Mouse (Mus musculus): ENCODE measurements around the gene Slc39a12.

The Slc39a12 gene

DNA sequence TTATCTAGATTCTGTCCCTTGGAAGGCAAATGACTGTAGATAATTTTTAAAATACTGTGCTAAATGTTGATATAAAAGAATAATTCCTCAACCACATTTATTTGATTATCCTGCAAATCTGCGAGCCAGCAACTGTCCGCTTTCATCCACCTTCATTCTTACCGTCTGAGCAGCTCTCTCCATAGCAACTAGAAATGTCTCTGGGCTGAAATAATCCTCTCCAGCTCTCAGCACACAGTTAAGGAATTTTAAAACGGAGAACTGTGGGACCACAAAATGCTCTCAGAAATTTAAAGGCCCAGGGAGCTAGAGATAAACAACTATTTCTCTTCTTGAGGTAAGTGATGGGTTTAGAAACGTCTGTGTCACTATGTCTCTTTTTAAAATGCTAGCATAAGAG lies at the start of gene Slc39a12:
Gene Slc39a12, plus strand, starts transcription at position 155 of the 400 bp plus-strand sequence.
- no peak for DNase-seq

DNA sequence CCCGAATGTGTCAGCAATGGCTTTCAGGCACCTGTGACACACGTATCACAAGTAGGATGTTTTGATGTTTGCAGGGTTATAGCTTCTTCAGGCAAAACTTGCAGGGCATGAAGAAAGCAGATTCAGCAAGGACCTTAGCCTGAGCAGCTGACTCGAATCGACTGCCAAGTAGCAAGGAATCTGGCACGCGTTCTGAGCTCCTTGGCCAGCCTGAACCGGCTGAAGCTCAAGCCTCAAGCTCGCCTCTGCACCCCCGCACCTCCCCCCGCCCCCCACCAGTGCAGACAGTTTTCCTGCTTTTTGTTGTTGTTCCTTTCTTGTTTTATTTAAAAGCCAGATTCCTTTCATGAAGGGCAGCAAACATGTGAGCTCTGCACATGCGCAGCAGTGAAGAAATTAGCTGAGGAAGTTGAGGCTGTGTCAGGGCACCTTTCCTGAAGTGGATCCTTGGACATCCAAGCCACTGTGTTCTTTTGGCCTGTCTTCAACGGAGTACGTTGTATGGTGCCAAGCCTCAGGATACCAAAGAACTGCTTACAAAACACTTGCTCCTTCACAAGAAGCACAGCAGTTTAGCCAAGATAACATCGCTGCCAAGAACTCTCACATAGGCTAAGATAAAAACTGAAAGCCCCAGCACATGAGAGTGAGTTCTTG lies 46.3 kb upstream of the Slc39a12 start:
- peak; percentile 89 for DNase-seq

DNA sequence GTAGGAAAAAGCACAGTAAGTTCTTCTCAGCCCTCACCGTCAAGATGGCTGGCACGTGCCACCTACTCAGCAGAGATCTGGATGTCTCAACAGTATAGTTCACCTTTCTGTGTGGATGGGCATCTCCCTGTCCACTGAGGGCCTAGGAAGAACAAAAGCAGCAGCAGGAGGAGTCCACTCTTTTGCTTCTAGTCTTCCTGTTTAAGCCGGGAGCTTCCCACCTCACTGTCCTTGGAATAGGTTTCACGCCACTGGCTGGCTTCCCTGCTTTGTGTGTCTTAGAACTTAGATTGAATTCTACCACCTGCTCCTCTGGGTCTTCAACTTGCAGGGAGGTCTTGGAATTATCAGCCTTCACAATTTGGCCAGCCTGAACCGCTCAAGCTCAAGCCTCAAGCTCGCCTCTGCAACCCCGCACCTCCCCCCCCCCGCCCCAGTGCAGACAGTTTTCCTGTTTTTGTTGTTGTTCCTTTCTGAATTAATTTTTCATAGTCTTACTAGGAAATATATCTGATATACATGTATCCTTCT lies 45.7 kb upstream of the Slc39a12 start:
- DNase-seq = no peak

DNA sequence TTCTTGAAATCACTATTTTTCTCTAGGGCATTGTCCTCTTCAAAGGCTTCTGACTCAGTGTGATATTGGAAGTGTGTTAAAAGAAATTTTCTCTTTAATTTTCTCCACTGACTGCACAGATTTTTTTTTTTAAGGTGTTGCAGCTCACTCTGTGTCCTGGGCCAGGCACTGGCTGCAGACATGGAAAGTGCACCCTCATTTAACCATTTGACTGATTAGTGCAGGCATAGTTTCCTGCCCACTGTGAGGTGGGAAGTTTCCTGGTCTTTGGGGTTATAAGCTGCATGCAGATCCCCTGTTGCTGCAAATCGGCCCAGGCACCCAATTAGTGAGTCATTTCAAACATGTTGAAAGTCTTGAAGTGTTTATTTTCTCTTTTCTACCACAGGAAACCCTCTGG lies 740 bp downstream of the Slc39a12 start:
- no peak for DNase-seq

DNA sequence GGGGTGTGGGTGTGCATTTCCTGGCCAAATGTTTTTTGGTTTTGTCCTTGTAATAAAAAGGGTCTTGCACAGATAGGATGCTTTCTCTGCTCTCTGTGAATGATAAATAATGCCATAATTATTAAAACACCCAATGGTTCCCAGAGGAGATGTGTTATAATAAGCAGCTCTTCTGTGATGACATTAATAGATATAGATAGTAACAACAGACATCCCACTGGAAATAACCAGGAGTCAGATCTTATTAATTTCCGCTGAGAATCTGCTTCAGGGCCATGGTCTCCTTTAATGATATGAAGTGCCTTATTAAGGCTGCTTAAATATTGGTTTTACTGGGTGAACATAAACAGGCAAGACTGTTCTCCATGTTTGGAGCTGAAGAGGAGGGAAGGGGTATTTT lies 2.8 kb downstream of the Slc39a12 start:
- no peak for DNase-seq

DNA sequence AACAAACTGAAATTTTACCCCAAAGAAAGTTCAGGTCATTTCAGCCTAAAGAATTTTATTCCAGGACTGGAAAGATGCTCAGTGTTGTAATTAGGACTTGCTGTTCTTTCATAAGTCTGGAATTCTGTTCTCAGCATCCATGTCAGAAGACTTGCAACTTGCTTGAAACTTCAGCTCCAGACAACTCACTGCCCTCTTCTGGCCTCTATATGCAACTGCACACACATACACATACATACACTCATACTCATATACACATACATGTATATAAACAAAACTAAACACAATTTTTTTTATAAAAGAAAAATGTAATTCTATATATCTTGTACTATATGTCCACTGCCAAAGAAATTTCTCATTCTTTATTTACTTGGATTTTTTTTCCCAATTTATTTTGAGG lies 14.9 kb downstream of the Slc39a12 start:
- DNase-seq = no peak

DNA sequence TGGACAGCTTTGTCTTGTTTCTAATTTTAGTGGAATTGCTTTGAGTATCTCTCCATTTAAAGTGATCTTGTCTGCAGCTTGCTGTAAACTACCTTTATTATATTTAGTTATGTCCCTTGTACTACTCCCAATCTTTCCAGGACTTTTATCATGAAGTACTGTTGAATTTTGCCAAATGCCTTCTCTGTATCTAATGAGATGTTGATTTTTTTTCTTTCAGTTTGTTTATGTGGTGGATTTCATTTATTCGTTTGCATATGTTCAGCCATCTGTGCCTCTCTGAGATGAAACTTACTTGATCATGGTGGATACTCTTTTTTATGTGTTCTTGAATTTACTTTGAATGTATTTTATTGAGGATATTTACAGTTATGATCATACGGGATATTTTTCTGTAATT lies 40.9 kb downstream of the Slc39a12 start:
- DNase-seq = no peak

DNA sequence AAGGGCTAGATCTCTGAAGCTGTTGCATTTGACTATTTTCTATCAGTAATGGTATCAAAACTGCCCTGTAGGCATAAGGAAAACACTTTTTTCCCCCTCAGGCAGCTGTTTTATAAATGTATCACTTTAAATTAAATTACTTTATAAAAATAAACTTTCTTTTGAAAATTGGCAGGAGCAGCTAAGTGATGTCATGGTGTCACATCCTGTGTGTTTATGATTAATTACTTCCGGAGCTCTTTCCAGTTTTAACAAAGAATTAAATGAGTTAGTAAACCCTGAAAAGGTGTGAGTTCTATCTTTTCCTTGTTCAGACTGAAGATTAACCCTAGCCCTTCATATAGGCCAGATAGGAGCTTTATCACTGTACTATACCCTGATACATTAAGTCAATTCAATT lies 59.2 kb downstream of the Slc39a12 start:
- DNase-seq = no peak

DNA sequence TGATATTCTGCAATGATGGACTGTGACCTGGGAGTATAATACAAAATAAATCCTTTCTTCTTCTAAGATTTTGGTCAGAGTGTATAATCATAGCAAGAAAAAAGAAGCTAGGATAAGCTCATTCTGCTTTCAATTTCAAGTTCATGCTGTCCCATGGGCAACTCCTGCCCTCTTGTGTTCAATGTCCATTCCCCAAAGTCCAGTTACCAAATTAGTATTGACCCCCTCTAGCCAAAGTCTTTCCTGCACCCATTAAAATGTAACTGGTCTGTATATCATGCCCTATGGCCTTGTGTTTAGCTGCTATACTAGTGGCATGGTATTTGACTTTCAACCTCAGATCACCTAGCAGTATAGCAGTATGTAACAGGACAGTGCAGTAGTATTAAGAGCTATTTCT lies 62.8 kb downstream of the Slc39a12 start:
- no peak for DNase-seq

DNA sequence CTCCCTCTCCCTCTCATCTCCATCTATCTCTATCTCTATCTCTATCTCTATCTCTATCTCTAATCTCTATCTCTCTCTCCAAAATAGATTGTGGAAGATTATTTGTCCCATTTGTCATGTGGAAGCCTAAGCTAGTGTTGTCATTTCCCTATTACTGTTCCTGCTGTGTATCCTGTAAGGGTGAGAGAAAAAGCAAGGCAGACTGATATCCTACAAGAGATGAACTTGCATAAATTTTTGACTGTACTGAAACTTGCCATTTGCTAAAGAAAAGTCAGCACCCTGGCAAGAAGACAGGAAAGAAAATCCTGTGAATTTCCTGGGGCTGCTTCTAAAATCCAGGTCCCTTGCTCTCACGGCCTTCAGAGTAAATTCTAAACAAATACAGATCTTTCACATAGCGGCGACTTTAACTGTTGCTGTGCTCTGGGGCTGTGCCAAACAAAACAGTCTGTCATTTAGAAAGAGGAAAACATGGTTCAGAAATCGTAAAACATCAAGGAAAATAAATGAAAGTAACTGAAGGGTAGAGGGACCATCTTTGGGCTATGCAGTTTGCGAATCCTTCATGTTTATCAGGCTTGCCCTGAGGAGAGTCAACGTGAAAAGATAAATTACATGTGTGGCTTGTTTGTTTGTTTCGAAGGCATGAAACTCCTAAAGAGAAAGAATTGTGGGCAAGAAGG lies 67.0 kb downstream of the Slc39a12 start:
- DNase-seq = peak; percentile 3

DNA sequence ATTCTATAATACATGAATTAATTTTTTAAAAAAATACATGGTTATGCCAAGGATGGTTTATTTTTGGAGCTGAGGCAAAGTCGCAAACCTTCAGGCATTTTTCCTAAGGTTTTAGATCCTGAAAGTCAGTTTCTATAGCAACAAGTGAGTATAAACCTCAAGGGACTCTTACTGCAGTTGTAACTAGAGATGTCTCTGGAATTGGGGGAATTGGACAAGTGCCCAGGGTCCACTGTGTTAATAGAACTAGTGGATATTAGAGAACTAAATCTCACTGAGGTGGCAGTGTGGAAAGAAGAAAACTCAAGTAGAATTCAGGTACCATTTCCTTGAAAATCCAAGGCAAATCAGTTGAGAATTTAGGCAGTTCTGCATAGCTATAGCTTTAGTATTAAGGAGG lies 76.3 kb downstream of the Slc39a12 start:
- DNase-seq = no peak

DNA sequence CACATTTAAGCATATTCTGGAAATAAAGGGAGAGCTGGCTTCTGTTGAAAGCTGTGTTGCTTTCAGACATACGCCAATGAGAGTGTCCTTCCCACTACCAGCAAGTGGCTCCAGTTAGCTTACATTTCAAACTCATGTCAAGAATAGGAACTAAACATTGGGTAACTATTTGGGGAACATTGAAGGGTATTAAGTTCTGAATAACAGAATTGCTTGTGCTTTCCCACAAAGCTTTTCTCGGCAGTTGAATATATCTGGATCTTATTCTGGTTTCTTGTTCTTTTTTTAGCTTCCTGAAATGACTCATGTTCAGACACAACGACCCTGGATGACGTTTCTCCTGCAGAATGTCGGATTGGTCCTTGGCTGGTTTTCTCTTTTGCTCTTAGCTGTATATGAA lies 106.0 kb downstream of the Slc39a12 start:
- no peak for DNase-seq

DNA sequence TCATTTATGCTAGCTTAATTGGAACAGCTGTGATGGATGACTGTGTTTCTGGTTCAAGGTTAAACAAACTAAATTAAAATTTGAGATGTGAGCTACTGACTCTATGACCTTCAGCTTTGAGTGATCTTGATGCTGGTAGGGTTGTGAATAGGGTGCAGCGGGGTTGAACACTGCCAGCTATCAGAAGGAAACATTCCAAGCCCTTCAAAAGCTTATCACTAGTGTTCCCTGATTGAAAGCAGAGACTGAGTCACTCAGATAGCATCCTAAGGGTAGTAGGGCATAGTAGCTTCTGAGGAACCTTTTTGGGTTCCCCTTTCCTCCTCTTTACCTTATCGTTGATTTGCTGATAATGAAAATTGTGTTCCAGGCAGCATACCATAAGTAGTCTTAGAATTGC lies 108.0 kb downstream of the Slc39a12 start:
- DNase-seq = no peak

DNA sequence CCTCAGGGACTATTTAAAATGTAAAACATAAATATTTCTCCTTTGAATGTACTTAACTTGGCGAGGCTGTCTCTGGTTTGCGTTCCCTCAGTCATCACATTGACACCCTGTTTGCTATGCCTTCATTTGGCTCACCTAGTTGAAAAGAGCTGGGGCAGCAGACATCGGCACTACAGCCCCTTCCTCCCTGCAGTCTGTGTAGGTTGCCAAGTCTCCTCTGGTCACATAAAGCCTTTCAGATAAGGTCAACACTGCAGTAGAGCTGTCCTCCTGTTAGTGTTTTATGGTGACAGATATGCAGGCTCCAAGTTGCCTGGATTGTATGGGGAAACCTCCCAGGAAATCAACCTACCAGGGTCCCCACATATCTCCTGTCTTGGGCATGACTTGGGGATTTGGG lies 114.4 kb downstream of the Slc39a12 start:
- no peak for DNase-seq

DNA sequence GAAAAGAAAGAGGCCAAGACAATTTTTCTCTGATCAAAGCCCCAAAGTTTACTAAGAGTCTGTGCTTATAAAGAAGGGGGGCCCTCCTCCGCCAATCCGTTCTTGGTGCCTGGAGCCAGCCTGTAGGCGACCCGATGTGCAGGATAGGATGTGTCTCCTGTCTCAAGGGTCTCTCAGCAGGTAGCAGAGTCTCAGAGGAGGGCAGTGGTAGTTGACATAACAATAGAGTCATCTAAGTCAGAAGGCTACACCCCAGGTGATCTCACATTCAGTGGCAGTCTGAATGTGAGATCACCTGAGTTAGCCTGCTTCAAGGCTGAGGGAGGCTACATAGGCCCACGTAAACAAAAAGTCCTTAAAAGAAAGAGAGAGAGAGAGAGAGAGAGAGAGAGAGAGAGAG lies 130.1 kb downstream of the Slc39a12 start:
- no peak for DNase-seq

DNA sequence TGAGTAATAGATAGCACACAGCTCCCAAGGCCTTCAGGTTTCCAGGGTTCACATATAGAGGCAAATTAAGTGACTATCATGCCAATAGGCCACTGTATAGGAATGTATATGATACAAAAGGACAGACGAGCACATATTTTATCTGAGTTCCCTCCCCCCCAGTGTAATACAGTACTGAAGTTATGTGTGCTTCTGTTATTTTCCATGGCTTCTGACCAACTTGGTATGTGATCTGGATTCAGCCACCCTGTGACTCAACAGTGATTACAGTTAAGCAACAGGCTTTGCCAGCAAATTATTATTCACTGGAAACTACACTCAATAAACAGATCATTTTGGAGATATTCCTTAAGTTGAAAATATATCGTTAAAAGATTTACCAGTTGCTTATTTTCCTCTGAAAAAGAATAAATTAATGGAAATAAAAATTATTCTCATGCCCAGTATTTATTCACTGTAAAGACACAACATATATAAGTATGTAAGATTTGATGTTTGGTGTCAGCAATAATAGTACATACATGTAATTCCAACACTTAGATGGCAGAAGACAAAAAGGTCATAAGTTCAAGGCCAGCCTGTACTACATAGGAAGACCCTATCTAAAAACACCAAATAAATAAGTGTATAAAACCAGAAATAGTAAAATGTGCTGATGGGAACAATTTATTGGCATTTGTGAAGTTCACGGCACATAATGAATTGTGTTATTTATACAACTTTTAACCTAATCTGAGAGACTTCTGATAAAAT lies 146.4 kb downstream of the Slc39a12 start:
- no peak for DNase-seq

DNA sequence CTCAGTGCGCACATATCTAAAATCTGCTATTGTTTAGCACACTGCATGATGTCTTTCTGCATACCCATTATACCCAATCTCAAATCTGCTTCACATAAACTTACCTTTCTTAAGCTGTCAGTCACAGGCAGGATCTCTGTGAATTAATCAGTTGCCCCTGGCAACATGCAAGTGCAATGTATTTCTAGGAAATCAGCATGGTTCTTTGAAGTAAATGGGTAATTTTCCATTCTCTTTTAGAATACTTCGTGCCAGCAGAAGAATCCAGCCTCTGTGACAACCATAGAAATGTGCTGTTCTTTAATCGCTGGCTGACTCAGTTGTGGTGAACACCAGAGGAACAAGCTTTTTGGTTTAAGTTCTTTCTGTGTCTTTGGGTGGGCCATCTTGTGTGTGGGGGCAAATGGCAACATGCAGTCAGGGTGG lies 147.1 kb downstream of the Slc39a12 start:
- no peak for DNase-seq

DNA sequence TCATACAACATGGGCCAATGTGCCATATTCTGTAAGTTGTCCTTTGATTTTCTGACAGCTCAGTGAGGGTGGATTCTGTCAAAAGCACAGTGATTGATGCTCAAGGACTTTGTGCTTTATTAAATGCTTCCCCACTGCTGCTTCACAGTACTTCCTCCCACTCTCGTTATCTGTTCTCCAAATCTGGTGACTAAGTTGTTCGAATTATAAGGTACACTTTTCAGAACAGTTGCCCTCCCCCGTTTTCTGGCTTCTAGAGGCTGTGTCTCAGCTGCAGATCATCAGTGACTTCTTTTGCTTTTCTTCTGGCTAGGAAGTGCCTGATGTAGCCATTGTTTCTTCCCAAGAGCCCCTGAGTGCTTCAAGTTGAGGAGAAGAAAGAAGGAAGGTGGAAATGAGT lies 149.7 kb downstream of the Slc39a12 start:
- DNase-seq = no peak

DNA sequence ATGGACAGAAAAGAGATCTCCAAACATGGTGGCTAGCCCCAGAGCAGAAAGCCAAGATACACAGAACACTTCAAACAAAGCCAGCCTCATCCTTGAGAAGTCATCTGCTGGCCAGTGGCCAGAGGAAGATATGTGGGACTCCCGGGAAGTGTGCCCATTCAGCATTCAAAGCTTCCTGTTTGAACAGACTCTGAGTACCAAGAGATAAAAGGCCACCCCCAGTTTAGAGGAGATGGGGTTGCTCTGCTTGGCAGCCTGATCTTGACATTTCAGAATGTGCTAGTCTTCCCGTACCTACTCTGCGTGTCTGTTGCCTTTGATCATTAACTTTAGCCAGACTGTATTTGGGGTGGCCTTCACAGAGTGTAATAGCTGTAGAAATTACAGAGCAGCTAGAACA lies 155.2 kb downstream of the Slc39a12 start:
- DNase-seq = no peak

DNA sequence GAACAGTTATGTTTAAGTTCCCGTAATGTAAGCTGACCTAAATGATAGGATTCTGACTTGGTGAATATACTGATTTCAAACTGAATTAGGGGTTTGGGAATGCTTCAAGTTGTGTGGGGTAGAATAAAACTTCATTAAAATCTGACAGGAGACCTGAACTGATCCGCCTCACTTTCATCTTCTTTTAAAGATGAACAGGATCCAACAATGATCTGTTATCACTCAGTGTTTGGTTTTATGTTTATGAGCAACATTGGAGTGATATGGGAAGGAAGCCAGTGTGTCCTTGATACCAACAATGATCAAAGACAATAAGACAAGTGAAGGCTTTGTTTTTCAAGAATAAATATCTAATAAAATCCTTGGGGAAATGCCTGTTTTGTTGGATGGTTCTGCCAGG lies 155.7 kb downstream of the Slc39a12 start:
- DNase-seq = no peak

Data from kidney, adult 18-20 months (tissue).